Comparison of ENCODE assay signal across 10 mouse cellular contexts in genomic region chr11:61685119-61685725, GRCm38 (mm10). TPM values are rescaled to one million over a fixed set of nuclear protein-coding genes. Genes with fewer than 3 reads are reported as not detected.
DNase-seq lines count a peak whose midpoint lies in the region; ATAC-seq lines count a peak whose summit lies in the region.
"Had no signal": no experiment of that assay in that cellular context is flagged by ENCODE, and none has a peak within 500 bp of the region (broad histone marks: within the 10 kb centered on the region; RNA-seq: fewer than 3 reads in every experiment).

No protein-coding gene starts in this region.

- H3K4me1 ChIP-seq in kidney, embryonic 16.5 days (ENCODE audit: insufficient read depth, low read length): peaks cover 7% of the 10 kb centered on the region
- H3K4me1 ChIP-seq in embryonic facial prominence, embryonic 10.5 days: peaks cover 40% of the 10 kb centered on the region
- H3K4me1 ChIP-seq in limb, embryonic 10.5 days: peaks cover 38% of the 10 kb centered on the region

- ATAC-seq in kidney, embryonic 16.5 days (ENCODE audit: low FRiP score, low TSS enrichment): no peak
- ATAC-seq: Patski had no signal

- H3K9me3 ChIP-seq in kidney, embryonic 16.5 days (ENCODE audit: low read length): no peaks in the 10 kb centered on the region
- no peaks in the 10 kb centered on the region for H3K9me3 ChIP-seq in embryonic facial prominence, embryonic 10.5 days
- H3K9me3 ChIP-seq in limb, embryonic 10.5 days (replicated peaks): no peaks in the 10 kb centered on the region
- H3K9me3 ChIP-seq: hindbrain, embryonic 13.5 days had no signal

- no peak for DNase-seq in kidney, adult 9 months
- no peak for DNase-seq in embryonic facial prominence, embryonic 10.5 days (ENCODE audit: low spot score)
- DNase-seq in limb, embryonic 10.5 days (ENCODE audit: low spot score): no peak
- peak; percentile 37 for DNase-seq in lung, postnatal 36 days
- DNase-seq in cerebellum, postnatal 25 days: no peak
- DNase-seq in frontal cortex, postnatal 14 days (ENCODE audit: low spot score in 2 of 2): no peak

- H3K27me3 ChIP-seq in kidney, embryonic 16.5 days (ENCODE audit: insufficient read depth, low read length): peaks cover 24% of the 10 kb centered on the region
- H3K27me3 ChIP-seq in embryonic facial prominence, embryonic 10.5 days (replicated peaks; ENCODE audit: low read depth, poor library complexity, severe bottlenecking): peaks cover 51% of the 10 kb centered on the region
- peaks cover 40% of the 10 kb centered on the region for H3K27me3 ChIP-seq in limb, embryonic 10.5 days (ENCODE audit: low read depth, poor library complexity, severe bottlenecking)
- H3K27me3 ChIP-seq: Patski had no signal

- 0 out of 2 replicates have a peak overlapping the region, but pooled peaks have one; percentile 48 for H3K9ac ChIP-seq in kidney, embryonic 16.5 days (replicated peaks; ENCODE audit: low read length)
- H3K9ac ChIP-seq: hindbrain, embryonic 13.5 days had no signal

- no peaks in the 10 kb centered on the region for H3K36me3 ChIP-seq in kidney, embryonic 16.5 days (ENCODE audit: insufficient read depth, low read length)
- no peaks in the 10 kb centered on the region for H3K36me3 ChIP-seq in embryonic facial prominence, embryonic 10.5 days (replicated peaks)
- no peaks in the 10 kb centered on the region for H3K36me3 ChIP-seq in limb, embryonic 10.5 days
- H3K36me3 ChIP-seq: hindbrain, embryonic 13.5 days had no signal

- WGBS in kidney, embryonic 16.5 days: 61% methylated on average over 8 of the region's 8 CpGs
- WGBS in embryonic facial prominence, embryonic 10.5 days: 73% methylated on average over 8 of the region's 8 CpGs
- 73% methylated on average over 8 of the region's 8 CpGs for WGBS in limb, embryonic 10.5 days

- H3K4me2 ChIP-seq in kidney, embryonic 16.5 days (replicated peaks; ENCODE audit: low read depth, low read length): peak overlapping the region; percentile 65

- H3K4me3 ChIP-seq in kidney, embryonic 16.5 days (ENCODE audit: low read length): peak overlapping the region; percentile 51; the same call in 1 of the 2 replicates
- H3K4me3 ChIP-seq in embryonic facial prominence, embryonic 10.5 days: peak overlapping the region; percentile 58
- H3K4me3 ChIP-seq in limb, embryonic 10.5 days: peak overlapping the region; percentile 59

- no peak overlapping the region for H3K27ac ChIP-seq in kidney, embryonic 16.5 days (ENCODE audit: low read length)
- no peak overlapping the region for H3K27ac ChIP-seq in embryonic facial prominence, embryonic 10.5 days (replicated peaks)
- peak overlapping the region; percentile 76; the same call in 1 of the 2 replicates for H3K27ac ChIP-seq in limb, embryonic 10.5 days
- H3K27ac ChIP-seq: hindbrain, embryonic 13.5 days; left cerebral cortex, adult 2 months had no signal

RNA-seq across cellular contexts. Expression of gene Fam83g, which starts 1.3 kb away (rescaled TPM):
- 3.0 and 3.1 TPM in 2 replicates for polyA plus RNA-seq in kidney, embryonic 16.5 days (2015; fragmentation: Nextera tagmentation; extraction: Ambion mirVana)
- 2.2 and 2.3 TPM in 2 replicates for polyA plus RNA-seq in embryonic facial prominence, embryonic 10.5 days (2016; fragmentation: Nextera tagmentation; extraction: Ambion mirVana)
- 2.2 and 2.4 TPM in 2 replicates for polyA plus RNA-seq in limb, embryonic 10.5 days (2016; fragmentation: Nextera tagmentation; extraction: Ambion mirVana)
- polyA plus RNA-seq: Patski had no signal

RNA-seq across cellular contexts. Expression of gene Grap, which starts 32.2 kb away (rescaled TPM):
- 13.6 and 16.3 TPM in 2 replicates for polyA plus RNA-seq in kidney, embryonic 16.5 days (2015; fragmentation: Nextera tagmentation; extraction: Ambion mirVana)
- polyA plus RNA-seq in embryonic facial prominence, embryonic 10.5 days (2016; fragmentation: Nextera tagmentation; extraction: Ambion mirVana): 6.0 and 6.5 TPM in 2 replicates
- polyA plus RNA-seq in limb, embryonic 10.5 days (2016; fragmentation: Nextera tagmentation; extraction: Ambion mirVana): 6.9 and 7.1 TPM in 2 replicates

RNA-seq across cellular contexts. Expression of gene Slc5a10, which starts 35.4 kb away (rescaled TPM):
- 0.80 and 1.1 TPM in 2 replicates for polyA plus RNA-seq in kidney, embryonic 16.5 days (2015; fragmentation: Nextera tagmentation; extraction: Ambion mirVana)
- polyA plus RNA-seq in embryonic facial prominence, embryonic 10.5 days (2016; fragmentation: Nextera tagmentation; extraction: Ambion mirVana): 0.14 TPM in 1 of 2 replicates, not detected in the other
- polyA plus RNA-seq in limb, embryonic 10.5 days (2016; fragmentation: Nextera tagmentation; extraction: Ambion mirVana): 0.08 and 0.11 TPM in 2 replicates
- polyA plus RNA-seq: hindbrain, embryonic 13.5 days; Patski had no signal
